Mouse (Mus musculus): ENCODE measurements around the gene Nedd1. TPM values are rescaled to one million over a fixed set of nuclear protein-coding genes. Genes with fewer than 3 reads are reported as not detected.

Nedd1 gene
- polyA plus RNA-seq, 1 experiment from 2014 or later = 53.1 TPM

GRCm38 (mm10) chr10:92649096-92649495, 73.1 kb downstream of the Nedd1 start:
- Histone ChIP-seq H3K27ac (replicated peaks) (peak overlapping the region; percentile 10; the same call in 1 of the 2 replicates), H3K4me3 (no peak overlapping the region), H3K9me3 (no peaks in the 10 kb centered on the region), H3K27me3 (replicated peaks; ENCODE audit: low read depth, poor library complexity, severe bottlenecking) (0 out of 2 replicates have a peak, but pooled peaks cover 3% of the 10 kb centered on the region), H3K4me1 (peaks cover 12% of the 10 kb centered on the region), H3K36me3 (replicated peaks) (no peaks in the 10 kb centered on the region)
- 33% methylated on average over 8 of the region's 8 CpGs for WGBS
- no peak for DNase-seq (ENCODE audit: low spot score)

GRCm38 (mm10) chr10:92647691-92648090, 74.5 kb downstream of the Nedd1 start:
- no peaks in the 10 kb centered on the region for H3K36me3 ChIP-seq (replicated peaks)
- DNase-seq (ENCODE audit: low spot score) = no peak
- H3K27ac ChIP-seq (replicated peaks) = no peak overlapping the region
- H3K4me3 ChIP-seq = no peak overlapping the region
- WGBS = 97% methylated on average over 2 of the region's 2 CpGs
- peaks cover 17% of the 10 kb centered on the region for H3K4me1 ChIP-seq
- H3K9me3 ChIP-seq = no peaks in the 10 kb centered on the region
- no peaks in the 10 kb centered on the region for H3K27me3 ChIP-seq (replicated peaks; ENCODE audit: low read depth, poor library complexity, severe bottlenecking)

GRCm38 (mm10) chr10:92643995-92644394, 78.2 kb downstream of the Nedd1 start:
- no peak overlapping the region for H3K4me3 ChIP-seq
- H3K27ac ChIP-seq (replicated peaks) = no peak overlapping the region
- peaks cover 13% of the 10 kb centered on the region for H3K4me1 ChIP-seq
- peak; percentile 20 for DNase-seq (ENCODE audit: low spot score)
- no peaks in the 10 kb centered on the region for H3K27me3 ChIP-seq (replicated peaks; ENCODE audit: low read depth, poor library complexity, severe bottlenecking)
- H3K9me3 ChIP-seq = no peaks in the 10 kb centered on the region
- 63% methylated on average over 8 of the region's 8 CpGs for WGBS
- no peaks in the 10 kb centered on the region for H3K36me3 ChIP-seq (replicated peaks)

GRCm38 (mm10) chr10:92641032-92641431, 81.2 kb downstream of the Nedd1 start:
- Histone ChIP-seq H3K4me3 (no peak overlapping the region), H3K4me1 (peaks cover 12% of the 10 kb centered on the region), H3K27me3 (replicated peaks; ENCODE audit: low read depth, poor library complexity, severe bottlenecking) (no peaks in the 10 kb centered on the region), H3K9me3 (peaks cover 9% of the 10 kb centered on the region; the same call in 1 of the 2 replicates), H3K27ac (replicated peaks) (no peak overlapping the region), H3K36me3 (replicated peaks) (no peaks in the 10 kb centered on the region)
- DNase-seq (ENCODE audit: low spot score) = no peak
